Mouse (Mus musculus) urinary bladder, postnatal 4 days (tissue): Measurements from ENCODE around the gene Hsf4.
A peak's percentile ranks its signal among the peaks of the same experiment; 100 is the strongest.
"Not testable (repeated sequence)": the region's sequence is repeated elsewhere in the genome, so short reads cannot be mapped to it uniquely, and the experiment has no call there.

Experiments used
- DNase-seq, 2 experiments: peaks; one replicate each; pipeline ENCODE4 v3.0.0; 2021 to 2022; ENCODE audit warnings: low spot score in 2 of 2

The Hsf4 gene

DNA sequence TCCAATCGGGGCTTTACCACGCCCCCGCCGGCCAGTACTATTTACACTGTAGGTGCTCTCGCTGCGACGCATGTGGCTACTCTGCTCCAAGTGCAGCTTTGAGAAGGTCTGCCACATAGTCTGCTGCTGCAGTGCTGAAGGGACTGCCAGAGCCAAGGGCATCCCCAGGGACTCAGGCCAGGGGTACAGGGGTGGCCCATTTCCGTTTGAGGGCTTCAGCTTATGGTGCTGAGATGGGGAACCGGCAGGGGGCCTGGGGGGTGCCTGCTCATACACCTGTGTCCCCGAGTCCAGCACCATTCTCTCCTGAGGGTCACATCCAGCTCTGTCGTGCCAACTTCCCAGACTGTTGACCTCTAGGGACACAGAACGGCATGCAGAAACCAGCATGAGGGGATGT is 15.9 kb downstream of the Hsf4 start:
- DNase-seq: peak in 1 of 2 experiments; percentile 16

GRCm38 (mm10) chr8:105286907-105287306 is 17.3 kb downstream of the Hsf4 start:
- DNase-seq: no peak

DNA sequence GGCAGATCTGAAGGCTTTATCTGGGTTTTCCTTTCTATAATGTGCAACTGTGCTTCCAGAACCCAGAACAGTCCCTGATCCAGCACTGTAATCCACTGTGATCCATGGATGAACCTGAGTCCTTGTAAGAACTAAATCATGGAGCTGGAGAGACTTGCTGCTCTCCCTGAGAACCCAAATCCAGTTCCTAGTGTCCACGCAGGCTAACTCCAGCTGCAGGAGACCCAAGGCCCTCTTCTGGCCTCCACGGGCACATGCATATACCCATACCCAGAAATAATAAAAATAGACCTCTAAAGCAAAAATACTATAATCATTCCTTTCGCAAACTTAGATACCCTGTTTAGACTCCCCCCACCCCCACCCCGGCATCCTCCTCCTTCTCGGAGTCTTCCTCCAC is 18.6 kb downstream of the Hsf4 start:
- no peak for DNase-seq

- peak; percentile 89 to 92 for DNase-seq
Observed at GRCm38 (mm10) chr8:105288958-105289732, 19.5 kb downstream of the Hsf4 start.

DNA sequence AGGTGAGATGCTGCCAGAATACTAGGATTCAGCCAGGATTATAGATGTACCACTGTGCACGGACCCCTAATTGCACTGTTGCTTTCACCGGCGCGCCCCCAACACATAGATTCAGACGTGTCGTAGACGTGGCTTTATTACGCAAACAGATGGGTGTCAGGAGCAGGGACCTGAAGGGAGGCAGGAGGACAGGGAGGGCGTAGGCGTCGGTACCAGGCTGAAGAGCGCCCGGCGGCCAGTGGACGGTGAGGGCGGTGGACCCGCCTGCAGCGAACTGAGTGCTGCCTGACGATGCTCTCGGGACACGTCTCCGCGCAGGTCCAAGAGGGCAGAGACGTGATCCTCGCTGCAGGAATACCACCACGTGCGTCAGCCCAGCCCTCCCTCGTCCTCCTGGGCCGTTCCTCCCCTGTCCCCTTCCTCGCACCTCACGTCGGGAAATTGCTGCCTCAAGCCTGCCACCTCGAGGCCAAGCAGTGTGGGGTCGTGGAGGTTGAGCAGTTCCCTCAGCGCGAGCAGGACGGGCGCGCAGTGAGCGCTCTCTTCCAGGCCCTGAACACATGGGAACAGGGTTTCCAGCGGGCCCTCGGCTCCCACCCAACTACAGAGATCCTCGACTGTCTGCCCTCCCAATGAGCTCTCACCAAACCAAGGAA is 20.3 kb downstream of the Hsf4 start, which contains the start of gene 4931428F04Rik:
Gene 4931428F04Rik, minus strand, starts transcription at position 60 of the 656 bp plus-strand sequence.
- DNase-seq: peak in 1 of 2 experiments; percentile 45

GRCm38 (mm10) chr8:105290554-105291314 is 21.1 kb downstream of the Hsf4 start:
- peak; percentile 81 to 96 for DNase-seq

- DNase-seq: not testable (repeated sequence)
Observed at GRCm38 (mm10) chr8:105291364-105291763, 21.8 kb downstream of the Hsf4 start.

GRCm38 (mm10) chr8:105291802-105292201 is 22.2 kb downstream of the Hsf4 start:
- DNase-seq: not testable (repeated sequence)

DNA sequence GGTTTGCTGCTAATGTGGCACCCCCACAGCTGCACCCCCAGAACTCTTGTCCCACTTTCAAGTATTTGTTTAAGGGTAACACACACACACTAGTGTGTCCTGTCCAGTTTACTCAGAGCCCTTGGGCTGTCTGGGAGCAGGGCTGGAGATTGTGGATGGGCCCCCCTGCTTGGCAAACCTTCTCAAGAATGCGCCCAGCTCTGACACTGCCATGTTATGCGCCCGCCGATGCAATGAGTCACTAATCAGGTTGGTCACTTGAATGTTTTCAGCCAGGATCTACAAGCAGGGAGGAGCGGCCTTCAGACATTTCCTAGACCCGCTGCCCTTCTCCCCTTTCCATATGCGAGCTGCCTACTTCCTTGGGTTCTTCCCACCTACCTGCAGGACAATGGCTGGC is 22.9 kb downstream of the Hsf4 start:
- DNase-seq: peak in 1 of 2 experiments; percentile 16

DNA sequence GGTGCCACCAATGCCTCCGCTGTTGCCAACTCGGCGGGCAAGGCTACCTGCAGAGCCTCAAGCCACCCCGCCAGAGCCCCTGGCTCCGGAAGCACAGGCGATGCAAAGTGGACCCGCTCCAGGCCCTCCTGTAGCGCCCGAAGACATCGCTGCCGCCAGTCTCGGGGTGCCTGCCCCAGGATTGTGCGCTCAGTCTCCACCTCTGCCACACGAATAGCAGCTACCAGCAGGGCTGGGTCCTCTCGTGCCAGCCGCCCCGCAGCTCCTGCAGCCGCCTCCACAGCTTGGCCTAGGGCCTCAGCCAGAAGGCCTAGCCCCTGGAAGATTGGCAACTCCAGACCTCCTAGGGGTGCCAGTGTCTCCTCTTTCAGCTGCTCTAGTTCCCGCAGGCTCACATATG is 23.8 kb downstream of the Hsf4 start:
- DNase-seq: peak in 1 of 2 experiments; percentile 17

GRCm38 (mm10) chr8:105294776-105295175 is 25.2 kb downstream of the Hsf4 start:
- no peak for DNase-seq

DNA sequence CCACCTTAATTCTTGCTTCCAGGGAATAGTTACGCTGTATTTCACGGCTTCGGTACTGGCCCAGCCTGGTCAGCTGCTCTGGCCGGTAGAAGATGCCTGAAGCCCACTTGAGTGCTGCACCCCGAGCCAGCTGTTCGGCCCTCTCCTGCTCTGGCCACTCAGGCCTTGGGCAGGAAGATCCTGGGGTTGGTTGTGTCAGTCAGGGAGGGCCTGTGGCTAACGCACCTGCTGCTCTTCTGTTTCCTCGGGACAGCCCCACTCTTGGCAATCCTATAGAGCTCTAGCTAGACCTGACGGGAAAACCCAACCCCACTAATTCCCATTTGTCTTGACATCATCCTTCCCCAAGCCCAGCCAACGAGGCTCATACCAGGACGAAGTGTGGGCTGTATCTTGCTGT is 25.7 kb downstream of the Hsf4 start:
- no peak for DNase-seq

DNA sequence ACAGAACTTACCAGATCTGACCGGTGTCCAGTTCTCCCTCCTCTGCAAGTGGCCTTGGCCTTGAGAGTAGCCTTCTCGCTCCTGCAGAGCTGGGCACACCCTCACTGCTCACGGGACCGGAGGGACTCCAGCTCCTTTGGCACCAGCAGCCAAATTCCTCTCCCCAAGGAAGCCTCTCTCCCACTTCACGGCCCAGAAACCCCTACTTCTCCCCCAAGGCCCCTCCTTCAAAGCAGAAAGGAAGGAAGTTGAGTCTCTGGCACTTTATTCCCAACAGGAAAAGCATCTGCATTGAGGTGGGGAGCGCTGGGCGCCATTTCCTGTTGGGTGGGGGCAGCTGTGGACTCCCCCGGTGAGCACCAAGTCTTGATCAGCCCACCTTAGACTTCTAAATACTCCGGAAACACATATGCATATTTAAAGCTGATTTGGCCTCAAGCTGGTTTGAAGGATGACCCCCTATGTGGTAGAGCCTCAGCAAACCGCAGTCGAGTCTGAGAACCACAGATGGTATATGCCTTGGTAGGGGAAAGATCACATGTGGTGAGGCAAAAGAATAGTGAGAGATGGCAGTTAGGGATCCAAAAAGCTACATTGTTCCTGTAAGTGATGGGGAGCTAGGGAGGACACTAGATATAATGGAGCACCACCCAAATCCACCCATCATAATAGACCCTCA is 26.4 kb downstream of the Hsf4 start, which contains the start of gene Exoc3l:
Gene Exoc3l, minus strand, starts transcription at position 207 of the 679 bp plus-strand sequence.
- peak in 1 of 2 experiments; percentile 40 for DNase-seq

- DNase-seq: peak; percentile 86 to 91
Observed at GRCm38 (mm10) chr8:105297511-105298192, 28.1 kb downstream of the Hsf4 start, which contains the start of gene E2f4. E2f4 (plus strand) TSS chr8:105297663.

GRCm38 (mm10) chr8:105298351-105299252 is 29.0 kb downstream of the Hsf4 start:
- DNase-seq: no peak

GRCm38 (mm10) chr8:105299962-105300361 is 30.4 kb downstream of the Hsf4 start:
- no peak for DNase-seq

DNA sequence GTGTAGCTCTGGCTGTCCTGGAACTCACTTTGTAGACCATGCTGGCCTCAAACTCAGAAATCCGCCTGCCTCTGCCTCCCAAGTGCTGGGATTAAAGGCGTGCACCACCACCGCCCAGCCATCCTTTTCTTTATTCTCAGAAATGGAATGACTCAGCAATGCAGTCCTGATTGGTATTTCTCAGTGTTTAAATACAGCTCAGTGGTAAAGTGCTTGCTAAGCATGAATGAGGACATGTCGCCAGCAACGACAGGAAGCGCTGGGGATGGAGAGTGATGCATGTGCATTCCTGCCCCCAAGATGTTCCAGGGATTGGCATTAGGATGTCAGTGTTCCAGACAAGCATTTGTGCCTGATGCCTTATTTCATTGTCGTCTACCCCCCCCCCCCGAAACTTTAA is 33.8 kb downstream of the Hsf4 start:
- no peak for DNase-seq

- no peak for DNase-seq
Observed at GRCm38 (mm10) chr8:105303874-105304273, 34.3 kb downstream of the Hsf4 start.

GRCm38 (mm10) chr8:105304325-105305210 is 35.0 kb downstream of the Hsf4 start:
- no peak for DNase-seq
